Mouse (Mus musculus) adrenal gland, adult 8-10 months (tissue): ENCODE measurements around the gene Olfr31. TPM values are rescaled to one million over a fixed set of nuclear protein-coding genes. Genes with fewer than 3 reads are reported as not detected.

Experiments used
- DNase-seq: peaks from one replicate; pipeline ENCODE4 v3.0.0; 2022
- total RNA-seq, 4 experiments: library from RNA; stranded (reverse); gene quantifications; 2 replicates each; pipeline ENCODE4 v1.2.4; 2022

Olfr31 gene
- total RNA-seq, 4 experiments from 2014 or later: not detected

GRCm38 (mm10) chr14:14354511-14355359 is 32.1 kb downstream of the Olfr31 start:
- no peak for DNase-seq

- DNase-seq: no peak
Measured at GRCm38 (mm10) chr14:14355360-14355646, 32.7 kb downstream of the Olfr31 start.

Other genes with a start within 250 kb of the Olfr31 start
- gene Psmd6, start 201.8 kb upstream of the Olfr31 start, total RNA-seq: 100 to 1,000 TPM; 133 to 144 (median 135) TPM
- gene Olfr720, start 136.0 kb upstream of the Olfr31 start, total RNA-seq: not detected
- gene Il3ra, start 23.4 kb downstream of the Olfr31 start, total RNA-seq: 10 to 100 TPM in 1 of 4 experiments, 1 to 10 TPM in 3; 8.8 to 11.5 (median 9.1) TPM
- gene Olfr721-ps1, start 78.5 kb downstream of the Olfr31 start, total RNA-seq: not detected